Mouse (Mus musculus) inflammation-experienced regulatory T-cells, adult 16 weeks (primary cell): ENCODE data around the gene Syt13. TPM values are rescaled to one million over a fixed set of nuclear protein-coding genes. Genes with fewer than 3 reads are reported as not detected.

Experiments
- polyA plus RNA-seq: library from polyadenylated mRNA; unstranded; fragments of 100-300 nt; shearing (Covaris generic); gene quantifications from one replicate; pipeline ENCODE4 v1.2.1, GENCODE M21; 2017

The Syt13 gene
- polyA plus RNA-seq = not detected

GRCm38 (mm10) chr2:92914933-92915553, at the start of gene Syt13:
Gene Syt13, plus strand, starts transcription at chr2:92915098.

Other genes starting within 250 kb of the Syt13 start
- 1.4 TPM for gene Prdm11, start 131.1 kb downstream of the Syt13 start, polyA plus RNA-seq